Mouse (Mus musculus) A20 (cell line): ENCODE measurements around the gene Rps3a1.
"Not testable (repeated sequence)": the region's sequence is repeated elsewhere in the genome, so short reads cannot be mapped to it uniquely, and the experiment has no call there.

Experiments
- DNase-seq: peaks from one replicate; pipeline ENCODE4 v3.0.0-alpha.2; 2011; ENCODE audit warnings: low read depth, low spot score

Gene Rps3a1

GRCm38 (mm10) chr3:86114659-86115338 is 27.7 kb downstream of the Rps3a1 start:
- DNase-seq = peak; percentile 55

GRCm38 (mm10) chr3:86112766-86113165 is 29.7 kb downstream of the Rps3a1 start:
- no peak for DNase-seq

- peak; percentile 77 for DNase-seq
These were observed 32.4 kb downstream of the Rps3a1 start for GRCm38 (mm10) chr3:86110077-86110476.

- DNase-seq = no peak
These were observed 33.4 kb downstream of the Rps3a1 start for GRCm38 (mm10) chr3:86109099-86109498.

GRCm38 (mm10) chr3:86108576-86108975 is 33.9 kb downstream of the Rps3a1 start:
- no peak for DNase-seq

GRCm38 (mm10) chr3:86107637-86108539 is 34.6 kb downstream of the Rps3a1 start:
- DNase-seq = no peak

GRCm38 (mm10) chr3:86106086-86106632 is 36.3 kb downstream of the Rps3a1 start:
- no peak for DNase-seq

- DNase-seq = no peak
These were observed 37.6 kb downstream of the Rps3a1 start for GRCm38 (mm10) chr3:86104909-86105308.

- not testable (repeated sequence) for DNase-seq
These were observed 38.1 kb downstream of the Rps3a1 start for GRCm38 (mm10) chr3:86104433-86104832.

GRCm38 (mm10) chr3:86103449-86104291 is 38.8 kb downstream of the Rps3a1 start:
- no peak for DNase-seq

GRCm38 (mm10) chr3:86101956-86102355 is 40.5 kb downstream of the Rps3a1 start:
- no peak for DNase-seq

- DNase-seq = no peak
These were observed 48.6 kb downstream of the Rps3a1 start for GRCm38 (mm10) chr3:86093907-86094306.

GRCm38 (mm10) chr3:86093213-86093845 is 49.2 kb downstream of the Rps3a1 start:
- no peak for DNase-seq
